ENCODE assay signal across 11 mouse cellular contexts in genomic region chr8:113985471-113985870, GRCm38 (mm10).
DNase-seq lines count a peak whose midpoint lies in the region; ATAC-seq lines count a peak whose summit lies in the region.
"Had no signal": no experiment of that assay in that cellular context is flagged by ENCODE, and none has a peak within 500 bp of the region (broad histone marks: within the 10 kb centered on the region; RNA-seq: fewer than 3 reads in every experiment).

No protein-coding gene starts in this region.

- no peak overlapping the region for H3K4me3 ChIP-seq in hindbrain, embryonic 10.5 days
- no peak overlapping the region for H3K4me3 ChIP-seq in hindbrain, embryonic 16.5 days (ENCODE audit: low read length)
- H3K4me3 ChIP-seq in embryonic facial prominence, embryonic 15.5 days (replicated peaks) = no peak overlapping the region
- no peak overlapping the region for H3K4me3 ChIP-seq in lung, embryonic 16.5 days (ENCODE audit: low read length)
- H3K4me3 ChIP-seq: heart, embryonic 13.5 days had no signal

- H3K4me2 ChIP-seq in hindbrain, embryonic 16.5 days (ENCODE audit: low read length) = no peak overlapping the region
- 0 out of 2 replicates have a peak overlapping the region, but pooled peaks have one; percentile 2 for H3K4me2 ChIP-seq in embryonic facial prominence, embryonic 15.5 days (replicated peaks)
- H3K4me2 ChIP-seq in lung, embryonic 16.5 days (ENCODE audit: low read depth, low read length) = peak overlapping the region; percentile 29; the same call in 1 of the 2 replicates
- H3K4me2 ChIP-seq: heart, embryonic 13.5 days; midbrain, embryonic 11.5 days had no signal

- H3K36me3 ChIP-seq in hindbrain, embryonic 10.5 days = no peaks in the 10 kb centered on the region
- no peaks in the 10 kb centered on the region for H3K36me3 ChIP-seq in hindbrain, embryonic 16.5 days (ENCODE audit: control insufficient read depth, insufficient read depth, low read length)
- no peaks in the 10 kb centered on the region for H3K36me3 ChIP-seq in embryonic facial prominence, embryonic 15.5 days
- H3K36me3 ChIP-seq in lung, embryonic 16.5 days (ENCODE audit: control insufficient read depth, insufficient read depth, low read length) = no peaks in the 10 kb centered on the region
- H3K36me3 ChIP-seq: heart, embryonic 13.5 days had no signal

- no peak overlapping the region for H3K9ac ChIP-seq in hindbrain, embryonic 16.5 days (ENCODE audit: low read depth, low read length)
- H3K9ac ChIP-seq in embryonic facial prominence, embryonic 15.5 days = no peak overlapping the region
- no peak overlapping the region for H3K9ac ChIP-seq in lung, embryonic 16.5 days (ENCODE audit: low read length)
- H3K9ac ChIP-seq: heart, embryonic 13.5 days had no signal

- H3K9me3 ChIP-seq in hindbrain, embryonic 10.5 days = no peaks in the 10 kb centered on the region
- no peaks in the 10 kb centered on the region for H3K9me3 ChIP-seq in hindbrain, embryonic 16.5 days (ENCODE audit: control insufficient read depth, low read length)
- H3K9me3 ChIP-seq in embryonic facial prominence, embryonic 15.5 days (replicated peaks) = no peaks in the 10 kb centered on the region
- no peaks in the 10 kb centered on the region for H3K9me3 ChIP-seq in lung, embryonic 16.5 days (ENCODE audit: control insufficient read depth, low read length)
- H3K9me3 ChIP-seq: heart, embryonic 13.5 days had no signal

- ATAC-seq in hindbrain, embryonic 16.5 days = no peak
- no peak for ATAC-seq in embryonic facial prominence, embryonic 15.5 days (ENCODE audit: insufficient number of reproducible peaks, low FRiP score, low TSS enrichment, low read depth)
- peak; percentile 40; the same call in 1 of the 2 replicates for ATAC-seq in lung, embryonic 16.5 days (ENCODE audit: low read depth)
- ATAC-seq in erythroblast, adult 5-6 weeks (replicated peaks; ENCODE audit: low FRiP score, poor library complexity, severe bottlenecking) = no peak

- peaks cover 19% of the 10 kb centered on the region for H3K4me1 ChIP-seq in hindbrain, embryonic 10.5 days (replicated peaks)
- H3K4me1 ChIP-seq in hindbrain, embryonic 16.5 days (ENCODE audit: control insufficient read depth, insufficient read depth, low read depth, low read length) = no peaks in the 10 kb centered on the region
- H3K4me1 ChIP-seq in embryonic facial prominence, embryonic 15.5 days = peaks cover 2% of the 10 kb centered on the region
- peaks cover 3% of the 10 kb centered on the region; the same call in 1 of the 2 replicates for H3K4me1 ChIP-seq in lung, embryonic 16.5 days (replicated peaks; ENCODE audit: control insufficient read depth, insufficient read depth, low read length)
- H3K4me1 ChIP-seq: heart, embryonic 13.5 days had no signal

- peak; percentile 20 for DNase-seq in hindbrain, embryonic 10.5 days (ENCODE audit: low spot score)
- peak; percentile 7 for DNase-seq in ZHBTc4 (ENCODE audit: low read depth, low spot score)
- DNase-seq in layer of hippocampus, postnatal 25 days (ENCODE audit: extremely low spot score in 1 of 2, low spot score in 1 of 2) = no peak
- DNase-seq in left cerebral cortex, adult 18-20 months (ENCODE audit: low spot score in 2 of 2) = no peak
- DNase-seq: thymus, adult 18-20 months had no signal

- peaks cover 19% of the 10 kb centered on the region for H3K27me3 ChIP-seq in hindbrain, embryonic 10.5 days (ENCODE audit: insufficient read depth, poor library complexity, severe bottlenecking)
- no peaks in the 10 kb centered on the region for H3K27me3 ChIP-seq in hindbrain, embryonic 16.5 days (replicated peaks; ENCODE audit: control insufficient read depth, insufficient read depth, low read length)
- peaks cover 13% of the 10 kb centered on the region; the same call in 1 of the 2 replicates for H3K27me3 ChIP-seq in embryonic facial prominence, embryonic 15.5 days
- H3K27me3 ChIP-seq in lung, embryonic 16.5 days (ENCODE audit: control insufficient read depth, insufficient read depth, low read depth, low read length) = peaks cover 3% of the 10 kb centered on the region; the same call in 1 of the 2 replicates

- WGBS in hindbrain, embryonic 10.5 days = 56% methylated on average over 11 of the region's 11 CpGs
- 48% methylated on average over 11 of the region's 11 CpGs for WGBS in hindbrain, embryonic 16.5 days
- WGBS in embryonic facial prominence, embryonic 15.5 days = 33% methylated on average over 11 of the region's 11 CpGs
- 28% methylated on average over 11 of the region's 11 CpGs for WGBS in lung, embryonic 16.5 days

- H3K27ac ChIP-seq in hindbrain, embryonic 10.5 days = no peak overlapping the region
- no peak overlapping the region for H3K27ac ChIP-seq in hindbrain, embryonic 16.5 days (ENCODE audit: low read depth, low read length)
- no peak overlapping the region for H3K27ac ChIP-seq in embryonic facial prominence, embryonic 15.5 days (replicated peaks)
- H3K27ac ChIP-seq in lung, embryonic 16.5 days (ENCODE audit: low read length) = peak overlapping the region; percentile 37; the same call in 1 of the 2 replicates
- H3K27ac ChIP-seq: heart, embryonic 13.5 days had no signal

Comparison
In these comparisons a context has a peak if more than half of its experiments do, and no peak if none do; other contexts are left out.
1. DNase-seq: peak in hindbrain, embryonic 10.5 days (single experiment) and ZHBTc4 (single experiment); none in layer of hippocampus, postnatal 25 days (0 of 2) and left cerebral cortex, adult 18-20 months (0 of 2).